Mouse (Mus musculus): ENCODE data around the gene Ttc3. TPM values are rescaled to one million over a fixed set of nuclear protein-coding genes. Genes with fewer than 3 reads are reported as not detected.
"Not testable (repeated sequence)": the region's sequence is repeated elsewhere in the genome, so short reads cannot be mapped to it uniquely, and the experiment has no call there.

Gene Ttc3
- polyA plus RNA-seq, 1 experiment from 2014 or later, result 100 TPM

- DNase-seq (ENCODE audit: low spot score), result not testable (repeated sequence)
Observed at GRCm38 (mm10) chr16:94497176-94497575, 126.8 kb downstream of the Ttc3 start.

- DNase-seq (ENCODE audit: low spot score), result no peak
Observed at GRCm38 (mm10) chr16:94497911-94498310, 127.5 kb downstream of the Ttc3 start.

- DNase-seq (ENCODE audit: low spot score), result no peak
Observed at GRCm38 (mm10) chr16:94504192-94504591, 133.8 kb downstream of the Ttc3 start.

GRCm38 (mm10) chr16:94507071-94507470 is 136.7 kb downstream of the Ttc3 start:
- DNase-seq (ENCODE audit: low spot score), result no peak

GRCm38 (mm10) chr16:94508769-94509168 is 138.4 kb downstream of the Ttc3 start:
- no peak for DNase-seq (ENCODE audit: low spot score)

- DNase-seq (ENCODE audit: low spot score), result no peak
Observed at GRCm38 (mm10) chr16:94509983-94510382, 139.6 kb downstream of the Ttc3 start.

- DNase-seq (ENCODE audit: low spot score), result no peak
Observed at GRCm38 (mm10) chr16:94517606-94518005, 147.2 kb downstream of the Ttc3 start.

Other genes with a start within 250 kb of the Ttc3 start
- gene Hlcs, start 57.0 kb upstream of the Ttc3 start, polyA plus RNA-seq (2015; fragmentation: Nextera tagmentation; extraction: Ambion mirVana), result 3.8 and 5.6 TPM in 2 replicates
- gene Ripply3, start 42.2 kb upstream of the Ttc3 start, polyA plus RNA-seq (2015; fragmentation: Nextera tagmentation; extraction: Ambion mirVana), result 2.2 and 2.5 TPM in 2 replicates
- gene Pigp, start 1.2 kb downstream of the Ttc3 start, polyA plus RNA-seq (2015; fragmentation: Nextera tagmentation; extraction: Ambion mirVana), result 123 and 126 TPM in 2 replicates
- gene Vps26c, start 156.2 kb downstream of the Ttc3 start, polyA plus RNA-seq (2015; fragmentation: Nextera tagmentation; extraction: Ambion mirVana), result 43.9 and 44.2 TPM in 2 replicates
- gene Dyrk1a, start 199.4 kb downstream of the Ttc3 start, polyA plus RNA-seq (2015; fragmentation: Nextera tagmentation; extraction: Ambion mirVana), result 11.0 and 15.4 TPM in 2 replicates